Mouse (Mus musculus) embryonic fibroblast, embryonic 13.5 days (primary cell): Measurements from ENCODE around the gene Krtap6-1.
"Not testable (repeated sequence)": the region's sequence is repeated elsewhere in the genome, so short reads cannot be mapped to it uniquely, and the experiment has no call there.

Source experiments
- CTCF ChIP-seq: IDR thresholded peaks from 2 replicates; pipeline ENCODE4 v1.5.1; 2011; ENCODE audit warnings: mild to moderate bottlenecking, control low read depth, low read length, moderate library complexity, borderline replicate concordance; ENCODE audit not compliant: insufficient read depth
- POLR2A ChIP-seq: IDR thresholded peaks from 2 replicates; pipeline ENCODE4 v1.6.1; 2011; ENCODE audit warnings: low read depth, mild to moderate bottlenecking, control low read depth, low read length, moderate library complexity

DNA sequence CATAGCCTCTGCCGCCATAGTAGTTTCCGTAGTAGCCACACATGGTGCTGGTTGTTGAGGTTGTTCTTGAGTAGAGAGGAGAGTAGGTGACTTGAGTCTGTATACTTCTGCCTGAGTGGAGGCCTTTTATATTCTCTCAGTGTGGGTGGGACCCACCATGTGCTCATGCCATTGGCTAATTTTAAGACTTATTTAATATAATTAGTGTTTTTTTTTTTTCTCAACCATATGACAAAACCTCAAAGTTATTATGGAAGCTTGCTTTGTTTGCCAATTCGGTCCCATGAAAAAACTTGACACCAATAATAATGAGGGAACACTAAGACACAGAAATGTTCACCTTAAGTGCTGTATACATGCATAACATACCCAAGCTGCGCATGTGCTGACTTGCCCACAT, 9.9 kb downstream of the Krtap6-1 start, which contains the start of gene Gm10228:
- not testable (repeated sequence) for TF ChIP-seq CTCF, POLR2A
